Mouse (Mus musculus): ENCODE measurements around the gene Pla2g7. TPM values are rescaled to one million over a fixed set of nuclear protein-coding genes. Genes with fewer than 3 reads are reported as not detected.

Gene Pla2g7
- total RNA-seq, 4 experiments from 2014 or later, result 83.8 to 107 (median 92.0) TPM

DNA sequence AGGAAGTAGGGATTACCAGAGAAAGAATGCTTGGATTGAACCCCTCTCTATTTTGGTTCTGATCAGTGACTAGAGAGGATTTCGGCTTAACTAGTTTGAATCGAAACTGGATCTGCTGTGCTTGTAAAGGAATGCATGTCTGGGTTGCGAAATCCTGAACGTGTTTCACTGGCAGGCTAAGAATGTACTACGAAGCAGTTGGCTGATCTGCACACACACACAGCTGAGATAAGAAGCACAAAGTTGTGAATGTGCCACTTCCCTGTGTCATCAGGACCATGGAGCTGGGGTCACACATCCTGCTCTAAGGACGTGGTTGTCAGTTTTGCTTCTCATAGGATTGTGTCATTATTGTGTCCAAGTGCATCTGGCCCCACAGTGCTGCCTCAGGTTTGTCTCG, 76.5 kb downstream of the Pla2g7 start:
- no peak for DNase-seq (ENCODE audit: low spot score in 2 of 2)

GRCm38 (mm10) chr17:43645136-43645535, 77.2 kb downstream of the Pla2g7 start:
- DNase-seq (ENCODE audit: low spot score in 2 of 2), result no peak

DNA sequence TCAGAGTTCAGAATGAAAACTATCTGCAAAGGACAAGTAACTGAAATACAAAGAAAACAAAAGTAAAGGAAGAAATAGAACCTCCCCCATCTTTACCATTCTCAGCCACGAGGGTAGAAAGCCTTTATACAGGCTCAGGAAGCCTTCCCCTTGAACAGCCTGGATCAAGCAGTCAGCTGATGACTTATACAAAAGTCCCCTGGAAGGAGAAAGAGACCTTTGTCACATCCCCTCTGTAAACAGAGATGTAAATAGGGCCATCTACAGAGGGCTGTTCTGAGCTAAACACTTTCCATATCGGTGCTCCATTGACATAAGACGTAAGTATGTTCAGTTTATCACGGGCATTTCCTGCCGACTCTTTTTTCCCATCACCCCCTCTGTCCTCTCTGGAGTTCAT, 79.0 kb downstream of the Pla2g7 start:
- DNase-seq (ENCODE audit: low spot score in 2 of 2), result no peak

DNA sequence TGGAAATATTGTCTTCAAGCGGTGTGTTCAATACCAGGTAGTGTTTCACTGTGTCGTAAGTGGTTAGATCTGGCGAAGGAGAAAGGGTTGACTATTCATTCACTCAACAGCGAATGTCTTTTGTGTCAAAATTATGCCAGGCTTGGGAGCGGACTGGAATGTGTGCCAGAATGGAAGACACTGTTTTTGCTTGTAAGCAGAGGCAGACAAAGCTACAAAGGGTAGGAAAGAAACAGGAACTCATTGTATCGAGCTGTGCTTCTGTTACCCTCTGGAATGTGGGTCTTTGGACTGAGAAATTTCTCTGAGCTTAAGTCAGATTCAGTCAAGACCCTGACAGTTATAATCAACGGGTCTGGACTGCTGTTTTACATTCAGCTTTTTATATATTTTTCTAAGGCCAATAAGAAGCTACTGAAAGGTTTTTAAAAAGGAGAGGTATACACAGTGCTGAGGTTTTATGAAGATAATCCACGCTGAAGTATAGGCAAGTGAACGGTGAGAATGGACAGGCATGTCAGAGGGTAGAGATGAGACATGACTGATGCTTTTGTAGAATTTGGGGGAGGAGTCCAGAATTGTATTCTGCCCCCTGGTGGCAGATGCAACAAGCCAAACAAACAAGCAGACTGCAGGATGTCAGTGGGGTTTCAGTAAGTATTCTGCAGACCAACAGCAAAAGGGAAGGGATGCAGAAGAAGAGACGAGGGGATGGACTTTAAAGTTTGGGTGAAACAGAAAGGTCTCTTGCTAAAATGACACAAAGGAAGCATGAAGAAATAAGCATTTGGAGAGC, 81.9 kb downstream of the Pla2g7 start:
- DNase-seq (ENCODE audit: low spot score in 2 of 2), result no peak

- DNase-seq (ENCODE audit: low spot score in 2 of 2), result no peak
Measured at GRCm38 (mm10) chr17:43651314-43652046, 83.6 kb downstream of the Pla2g7 start.

Other genes with a start within 250 kb of the Pla2g7 start
- 10 to 100 TPM; 31.6 to 43.9 (median 36.7) TPM for gene Adgrf5, start 207.6 kb upstream of the Pla2g7 start, total RNA-seq (2022)
- not detected for gene Mep1a, start 65.3 kb upstream of the Pla2g7 start, total RNA-seq (2022)
- gene Ankrd66, start 24.5 kb upstream of the Pla2g7 start, total RNA-seq (2022), result under 1 TPM in 1 of 4 experiments, not detected in 3; 0.39 TPM
- gene Tdrd6, start 62.2 kb downstream of the Pla2g7 start, total RNA-seq (2022), result 1 to 10 TPM in 1 of 4 experiments, under 1 TPM in 3; 0.42 to 1.2 (median 0.51) TPM
- gene Slc25a27, start 99.1 kb downstream of the Pla2g7 start, total RNA-seq (2022), result 10 to 100 TPM; 37.9 to 43.8 (median 39.7) TPM
- 1 to 10 TPM; 1.8 to 3.3 (median 2.5) TPM for gene Cyp39a1, start 99.3 kb downstream of the Pla2g7 start, total RNA-seq (2022)
- gene Rcan2, start 233.3 kb downstream of the Pla2g7 start, total RNA-seq (2022), result 100 to 1,000 TPM; 201 to 220 (median 213) TPM